Mouse (Mus musculus) central nervous system, embryonic 14 days (tissue): ENCODE data around the gene Tnip1. TPM values are rescaled to one million over a fixed set of nuclear protein-coding genes. Genes with fewer than 3 reads are reported as not detected.

Experiments
- polyA plus RNA-seq: library from polyadenylated mRNA; depleted of rRNA; stranded (reverse); fragments of >200 nt; gene quantifications from 2 replicates; pipeline ENCODE4 v1.2.3, GENCODE M21; 2012; rRNA removed

Gene Tnip1
- 12.7 and 17.1 TPM in 2 replicates for polyA plus RNA-seq

DNA sequence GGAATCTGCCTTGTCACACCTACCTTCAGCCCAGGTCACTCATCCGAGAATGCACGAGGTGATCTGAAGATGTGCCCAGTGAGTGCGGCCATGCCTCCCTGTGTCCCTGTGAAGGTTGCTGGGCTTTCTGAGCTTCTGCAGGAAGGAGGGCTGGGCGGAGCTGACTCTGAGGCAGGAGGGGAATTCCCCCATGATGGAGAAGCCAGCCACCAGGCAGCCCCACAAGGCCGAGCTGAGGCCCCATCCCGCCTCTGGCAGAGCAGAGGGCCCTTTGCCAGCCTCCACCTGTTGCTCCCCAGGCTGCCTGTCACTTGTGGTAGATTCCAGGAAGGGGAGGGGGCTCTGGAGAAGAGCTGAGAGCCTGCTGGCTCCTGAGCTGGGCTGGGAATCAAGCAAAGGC lies at the start of gene Tnip1:
Gene Tnip1, minus strand, starts transcription at position 108 of the 400 bp plus-strand sequence.

DNA sequence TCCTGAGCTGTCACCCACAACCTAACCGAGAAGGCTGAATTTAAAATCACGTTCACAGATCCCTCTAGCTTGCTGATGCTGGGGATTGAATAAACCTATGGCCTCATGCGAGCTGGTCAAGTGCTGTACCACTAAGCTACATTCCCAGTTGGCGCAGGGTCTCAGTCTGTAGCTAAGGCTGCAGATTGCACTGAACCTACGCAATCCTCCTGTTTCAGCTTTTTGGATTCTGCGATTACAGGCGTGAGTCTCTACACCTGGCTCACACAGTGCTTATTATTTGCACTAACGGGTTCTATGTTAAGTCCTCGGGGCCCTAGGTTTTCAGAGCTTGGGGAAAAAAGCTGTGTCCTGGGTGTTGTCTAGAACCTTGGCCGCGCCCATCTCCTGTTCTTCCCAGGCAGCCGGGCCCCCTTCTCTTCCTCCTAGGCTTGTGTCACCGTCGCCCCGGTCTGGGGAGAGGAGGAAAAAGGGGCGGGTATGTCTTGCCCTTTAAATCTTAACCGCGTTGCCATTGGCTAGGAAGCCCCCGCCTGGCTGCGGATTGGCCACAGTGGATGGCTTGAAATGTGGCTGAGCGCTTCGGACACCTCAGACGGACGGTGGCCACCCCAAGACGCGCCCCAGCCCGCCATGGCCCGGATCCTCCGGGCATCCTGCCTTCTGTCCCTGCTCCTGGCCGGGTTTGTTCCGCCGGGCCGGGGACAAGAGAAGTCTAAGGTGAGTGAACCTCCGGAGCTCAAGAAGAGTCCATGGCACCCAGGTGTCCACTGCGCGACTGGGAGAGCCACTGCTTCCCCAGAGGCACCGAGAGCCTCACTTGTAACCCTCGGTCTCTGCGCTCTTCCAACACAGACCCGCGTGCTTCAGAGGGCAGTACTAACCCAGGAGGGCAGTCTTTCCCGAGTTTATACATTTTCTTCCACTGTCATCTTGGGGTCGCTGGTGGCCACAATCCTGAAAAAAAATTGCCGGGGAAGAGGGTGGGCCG lies 60.1 kb downstream of the Tnip1 start, which contains the start of gene Gpx3:
Gene Gpx3, plus strand, starts transcription at position 121 of the 991 bp plus-strand sequence.

DNA sequence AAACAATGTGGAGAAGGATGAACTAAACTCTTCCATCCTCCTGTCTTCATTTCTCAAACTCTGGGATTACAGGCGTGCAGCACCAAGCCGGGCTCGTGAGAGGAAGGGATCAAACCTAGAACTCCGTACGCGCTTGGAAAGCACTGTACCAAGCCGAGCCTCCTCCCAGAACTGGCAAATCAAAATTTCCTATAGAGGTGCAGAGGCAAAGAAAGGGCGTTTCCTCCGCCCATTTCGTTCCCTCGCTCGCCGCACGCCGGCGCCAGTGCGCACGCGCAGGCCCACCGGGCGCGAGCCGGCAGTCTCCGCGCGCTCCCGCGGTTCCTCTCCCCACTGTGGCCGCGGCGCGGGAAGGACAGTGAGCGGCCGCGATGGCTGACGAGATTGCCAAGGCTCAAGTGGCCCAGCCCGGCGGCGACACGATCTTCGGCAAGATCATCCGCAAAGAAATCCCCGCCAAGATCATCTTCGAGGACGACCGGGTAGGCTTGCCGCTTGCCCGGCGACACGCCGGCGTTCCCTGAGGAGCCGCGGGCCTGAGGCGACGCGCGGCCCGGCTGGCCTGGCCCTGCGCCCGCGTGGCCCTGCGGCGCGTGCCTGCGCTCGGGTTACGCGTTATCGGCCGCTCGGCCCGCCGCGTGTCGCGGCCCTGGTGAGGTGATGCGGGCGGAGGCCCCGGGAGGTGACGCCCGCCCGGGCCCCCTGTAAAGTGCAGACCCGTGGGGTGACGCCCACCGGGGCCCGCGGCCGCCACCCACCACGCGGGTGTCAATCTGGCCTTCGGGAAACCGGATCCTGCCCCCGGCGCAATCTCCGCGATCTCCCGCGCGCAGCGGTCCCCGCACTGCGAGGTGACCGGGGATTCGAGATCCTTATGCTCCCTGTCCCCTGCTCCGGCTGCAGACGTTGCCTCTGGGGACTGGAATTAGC lies 96.3 kb downstream of the Tnip1 start, which contains the start of gene Hint1:
Gene Hint1, plus strand, starts transcription at position 265 of the 930 bp plus-strand sequence.

Other genes with a start within 250 kb of the Tnip1 start
- 92.3 and 114 TPM in 2 replicates for gene Cdc42se2, start 175.2 kb downstream of the Tnip1 start, polyA plus RNA-seq
- 10.3 and 11.0 TPM in 2 replicates for gene Lyrm7, start 102.0 kb downstream of the Tnip1 start, polyA plus RNA-seq
- 803 and 913 TPM in 2 replicates for gene Hint1, start 96.5 kb downstream of the Tnip1 start, polyA plus RNA-seq
- gene Gpx3, start 60.5 kb downstream of the Tnip1 start, polyA plus RNA-seq: 7.8 and 11.7 TPM in 2 replicates
- 40.9 and 90.3 TPM in 2 replicates for gene Anxa6, start 70.5 kb upstream of the Tnip1 start, polyA plus RNA-seq
- 0.29 and 0.81 TPM in 2 replicates for gene Ccdc69, start 115.2 kb upstream of the Tnip1 start, polyA plus RNA-seq
- gene Gm2a, start 135.2 kb upstream of the Tnip1 start, polyA plus RNA-seq: 7.7 and 10.1 TPM in 2 replicates
- gene Slc36a3, start 188.8 kb upstream of the Tnip1 start, polyA plus RNA-seq: not detected in 2 replicates
- 0.60 and 0.63 TPM in 2 replicates for gene Slc36a2, start 222.2 kb upstream of the Tnip1 start, polyA plus RNA-seq
- gene Slc36a1, start 241.4 kb upstream of the Tnip1 start, polyA plus RNA-seq: 13.5 and 16.2 TPM in 2 replicates